Mouse (Mus musculus): Measurements from ENCODE around the gene Srp54b. TPM values are rescaled to one million over a fixed set of nuclear protein-coding genes. Genes with fewer than 3 reads are reported as not detected.

Srp54b gene
- 16.7 and 22.5 TPM in 2 replicates for polyA plus RNA-seq (2012; rRNA removed; ENCODE audit: low replicate concordance)

DNA sequence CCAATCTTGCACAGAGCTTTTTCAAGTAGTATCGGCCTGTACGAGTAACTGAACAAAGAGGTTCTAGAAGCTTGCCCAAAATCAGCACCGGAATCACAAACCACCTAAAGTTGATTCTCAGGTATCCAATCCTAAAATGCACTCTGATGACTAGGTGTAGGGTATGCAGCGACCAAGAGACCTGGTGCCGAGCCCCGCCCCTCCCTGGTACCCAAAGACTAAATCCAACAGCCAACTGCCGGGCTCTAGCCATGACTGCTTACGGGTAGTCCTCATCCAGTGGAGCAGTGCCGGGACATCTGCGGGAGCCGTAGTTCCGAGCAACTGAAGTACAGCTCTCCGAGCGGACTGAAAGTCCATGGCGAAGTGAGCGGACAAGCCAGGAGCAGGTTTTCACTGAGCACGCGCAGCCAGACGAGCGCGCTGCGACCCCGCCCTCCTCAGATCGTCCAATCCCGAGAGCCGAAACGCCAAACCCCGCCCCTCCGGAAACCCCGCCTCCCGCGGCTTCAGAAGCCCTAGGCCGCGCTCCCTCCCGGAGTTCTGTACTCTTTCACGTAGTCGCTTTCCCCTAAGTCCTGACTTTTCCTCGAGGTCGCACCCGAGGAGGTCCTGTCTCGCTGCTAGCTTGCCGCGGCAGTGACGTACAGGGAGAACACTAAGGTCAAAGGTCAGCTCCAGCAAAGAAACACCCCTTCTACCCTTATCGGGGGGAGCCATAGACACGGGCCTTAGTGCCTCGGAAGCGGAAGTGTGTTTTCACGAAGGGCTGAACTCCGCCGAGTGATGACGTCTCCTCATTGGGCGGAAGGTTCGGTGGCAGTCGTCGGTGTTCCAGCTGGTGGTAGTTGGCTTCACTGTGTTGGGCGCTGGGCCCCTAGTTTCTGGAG lies at the start of gene Srp54b:
Gene Srp54b, plus strand, starts transcription at position 546 of the 890 bp plus-strand sequence.

DNA sequence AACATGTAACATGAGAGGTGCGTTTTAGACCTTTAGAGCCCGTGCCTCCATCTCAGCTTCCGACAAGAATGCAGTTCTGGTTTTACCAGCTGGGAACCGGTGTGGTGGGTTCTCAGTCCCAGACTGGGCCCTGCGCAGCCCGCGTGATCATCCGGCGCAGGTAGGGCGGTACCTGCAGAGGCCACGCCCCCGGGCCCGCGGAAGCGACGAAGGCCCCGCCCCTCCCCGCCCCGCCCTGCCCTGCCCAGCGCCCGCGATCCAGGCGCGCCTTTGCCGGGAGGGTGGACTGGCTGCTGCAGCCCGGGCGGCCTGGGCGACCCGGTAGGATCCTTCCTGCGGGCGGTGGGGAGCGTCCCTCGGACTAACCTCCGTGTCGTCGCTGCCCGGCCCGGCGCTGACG lies 30.7 kb upstream of the Srp54b start, which contains the start of gene Fam177a:
Gene Fam177a, plus strand, starts transcription at position 228 of the 400 bp plus-strand sequence.

DNA sequence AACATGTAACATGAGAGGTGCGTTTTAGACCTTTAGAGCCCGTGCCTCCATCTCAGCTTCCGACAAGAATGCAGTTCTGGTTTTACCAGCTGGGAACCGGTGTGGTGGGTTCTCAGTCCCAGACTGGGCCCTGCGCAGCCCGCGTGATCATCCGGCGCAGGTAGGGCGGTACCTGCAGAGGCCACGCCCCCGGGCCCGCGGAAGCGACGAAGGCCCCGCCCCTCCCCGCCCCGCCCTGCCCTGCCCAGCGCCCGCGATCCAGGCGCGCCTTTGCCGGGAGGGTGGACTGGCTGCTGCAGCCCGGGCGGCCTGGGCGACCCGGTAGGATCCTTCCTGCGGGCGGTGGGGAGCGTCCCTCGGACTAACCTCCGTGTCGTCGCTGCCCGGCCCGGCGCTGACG lies 44.4 kb downstream of the Srp54b start, which contains the start of gene 1700047I17Rik2:
Gene 1700047I17Rik2, plus strand, starts transcription at position 287 of the 400 bp plus-strand sequence.

DNA sequence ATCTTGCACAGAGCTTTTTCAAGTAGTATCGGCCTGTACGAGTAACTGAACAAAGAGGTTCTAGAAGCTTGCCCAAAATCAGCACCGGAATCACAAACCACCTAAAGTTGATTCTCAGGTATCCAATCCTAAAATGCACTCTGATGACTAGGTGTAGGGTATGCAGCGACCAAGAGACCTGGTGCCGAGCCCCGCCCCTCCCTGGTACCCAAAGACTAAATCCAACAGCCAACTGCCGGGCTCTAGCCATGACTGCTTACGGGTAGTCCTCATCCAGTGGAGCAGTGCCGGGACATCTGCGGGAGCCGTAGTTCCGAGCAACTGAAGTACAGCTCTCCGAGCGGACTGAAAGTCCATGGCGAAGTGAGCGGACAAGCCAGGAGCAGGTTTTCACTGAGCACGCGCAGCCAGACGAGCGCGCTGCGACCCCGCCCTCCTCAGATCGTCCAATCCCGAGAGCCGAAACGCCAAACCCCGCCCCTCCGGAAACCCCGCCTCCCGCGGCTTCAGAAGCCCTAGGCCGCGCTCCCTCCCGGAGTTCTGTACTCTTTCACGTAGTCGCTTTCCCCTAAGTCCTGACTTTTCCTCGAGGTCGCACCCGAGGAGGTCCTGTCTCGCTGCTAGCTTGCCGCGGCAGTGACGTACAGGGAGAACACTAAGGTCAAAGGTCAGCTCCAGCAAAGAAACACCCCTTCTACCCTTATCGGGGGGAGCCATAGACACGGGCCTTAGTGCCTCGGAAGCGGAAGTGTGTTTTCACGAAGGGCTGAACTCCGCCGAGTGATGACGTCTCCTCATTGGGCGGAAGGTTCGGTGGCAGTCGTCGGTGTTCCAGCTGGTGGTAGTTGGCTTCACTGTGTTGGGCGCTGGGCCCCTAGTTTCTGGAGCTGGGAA lies 75.0 kb downstream of the Srp54b start, which contains the start of gene Srp54c:
Gene Srp54c, plus strand, starts transcription at position 543 of the 894 bp plus-strand sequence.

Other genes with a start within 250 kb of the Srp54b start
- gene Gm20403, start 168.6 kb upstream of the Srp54b start, polyA plus RNA-seq (2012; rRNA removed; ENCODE audit: low replicate concordance), result not detected in 2 replicates
- gene Baz1a, start 140.8 kb upstream of the Srp54b start, polyA plus RNA-seq (2012; rRNA removed; ENCODE audit: low replicate concordance), result 4.8 and 6.5 TPM in 2 replicates
- gene 2700097O09Rik, start 75.0 kb upstream of the Srp54b start, polyA plus RNA-seq (2012; rRNA removed; ENCODE audit: low replicate concordance), result 8.0 and 8.9 TPM in 2 replicates
- 14.0 and 21.4 TPM in 2 replicates for gene Srp54a, start 74.8 kb upstream of the Srp54b start, polyA plus RNA-seq (2012; rRNA removed; ENCODE audit: low replicate concordance)
- 8.1 and 11.8 TPM in 2 replicates for gene Fam177a, start 30.6 kb upstream of the Srp54b start, polyA plus RNA-seq (2012; rRNA removed; ENCODE audit: low replicate concordance)
- gene 1700047I17Rik2, start 44.5 kb downstream of the Srp54b start, polyA plus RNA-seq (2012; rRNA removed; ENCODE audit: low replicate concordance), result not detected in 2 replicates
- gene Srp54c, start 75.1 kb downstream of the Srp54b start, polyA plus RNA-seq (2012; rRNA removed; ENCODE audit: low replicate concordance), result 10.7 and 12.2 TPM in 2 replicates
- 8.2 and 11.3 TPM in 2 replicates for gene 1110008L16Rik, start 144.5 kb downstream of the Srp54b start, polyA plus RNA-seq (2012; rRNA removed; ENCODE audit: low replicate concordance)
- gene Ppp2r3c, start 147.9 kb downstream of the Srp54b start, polyA plus RNA-seq (2012; rRNA removed; ENCODE audit: low replicate concordance), result 2.8 and 3.9 TPM in 2 replicates
- gene Psma6, start 229.1 kb downstream of the Srp54b start, polyA plus RNA-seq (2012; rRNA removed; ENCODE audit: low replicate concordance), result 76.7 and 92.6 TPM in 2 replicates